Mouse (Mus musculus): ENCODE results near the gene Fam84a.

Gene Fam84a

GRCm38 (mm10) chr12:14151921-14152320 is at the start of gene Fam84a:
Gene Fam84a (minus strand): TSS chr12:14152054.
- DNase-seq, result peak; percentile 89 to 92

GRCm38 (mm10) chr12:14195479-14195878 is 43.6 kb upstream of the Fam84a start:
- no peak for DNase-seq

- no peak for DNase-seq
Observed at GRCm38 (mm10) chr12:14186689-14187195, 34.9 kb upstream of the Fam84a start.

- DNase-seq, result peak; percentile 10 to 39
Observed at GRCm38 (mm10) chr12:14165713-14166112, 13.9 kb upstream of the Fam84a start.

- DNase-seq, result no peak
Observed at GRCm38 (mm10) chr12:14164936-14165335, 13.1 kb upstream of the Fam84a start.

GRCm38 (mm10) chr12:14152426-14152825 is 572 bp upstream of the Fam84a start:
- peak; percentile 30 to 43 for DNase-seq

GRCm38 (mm10) chr12:14150936-14151631 is 770 bp downstream of the Fam84a start:
- peak; percentile 28 to 38 for DNase-seq

- DNase-seq, result no peak
Observed at GRCm38 (mm10) chr12:14150568-14150909, 1.3 kb downstream of the Fam84a start.

GRCm38 (mm10) chr12:14149843-14150567 is 1.8 kb downstream of the Fam84a start:
- peak; percentile 86 for DNase-seq

- DNase-seq, result peak; percentile 5 to 18
Observed at GRCm38 (mm10) chr12:14149022-14149842, 2.6 kb downstream of the Fam84a start.

GRCm38 (mm10) chr12:14137046-14137445 is 14.8 kb downstream of the Fam84a start:
- DNase-seq, result no peak

- peak; percentile 4 to 13 for DNase-seq
Observed at GRCm38 (mm10) chr12:14114730-14115129, 37.1 kb downstream of the Fam84a start.

- DNase-seq, result no peak
Observed at GRCm38 (mm10) chr12:14096944-14097343, 54.9 kb downstream of the Fam84a start.
